Comparison of ENCODE assay signal across 18 mouse cellular contexts in the genomic region with DNA sequence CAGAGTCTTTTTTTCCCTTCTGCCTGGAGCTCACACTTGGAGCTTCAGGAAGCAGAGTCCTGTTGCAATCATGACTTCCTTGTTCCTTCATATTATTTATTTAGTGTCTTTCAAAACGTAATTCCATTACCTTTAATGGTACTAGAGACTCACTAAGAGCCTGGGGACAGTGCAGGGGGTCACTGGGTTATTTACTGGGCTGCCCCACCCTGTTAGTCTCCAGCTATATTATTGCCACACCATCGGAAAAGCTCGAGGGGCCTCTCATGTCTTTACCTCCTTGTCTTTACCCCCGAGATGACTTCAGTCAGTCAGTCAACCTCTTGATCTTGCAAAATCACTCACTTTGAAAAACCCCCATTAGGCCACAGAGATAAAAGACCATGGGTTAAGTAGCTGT.
"Had no signal": no experiment of that assay in that cellular context is flagged by ENCODE, and none has a peak within 500 bp of the region (broad histone marks: within the 10 kb centered on the region; RNA-seq: fewer than 3 reads in every experiment).

No protein-coding gene starts in this region.

- H3K4me2 ChIP-seq: limb, embryonic 12.5 days; limb, embryonic 15.5 days; liver, embryonic 12.5 days; liver, embryonic 15.5 days; lung, embryonic 14.5 days; midbrain, embryonic 11.5 days had no signal

- H3K36me3 ChIP-seq: liver, embryonic 15.5 days had no signal

- H3K27ac ChIP-seq: limb, embryonic 15.5 days; liver, embryonic 12.5 days; liver, embryonic 15.5 days had no signal

- H3K9me3 ChIP-seq: limb, embryonic 15.5 days; liver, embryonic 15.5 days had no signal

- H3K27me3 ChIP-seq: limb, embryonic 12.5 days; limb, embryonic 15.5 days; liver, embryonic 12.5 days; liver, embryonic 15.5 days had no signal

- DNase-seq: kidney, adult 8-10 months; kidney, postnatal 14 days; kidney, postnatal 4 days; layer of hippocampus, adult 9-11 months; layer of hippocampus, postnatal 36 days; left cerebral cortex, postnatal 4 days; lung, embryonic 14.5 days; midbrain, embryonic 14.5 days; thymus, adult 18-20 months; thymus, postnatal 14 days; thymus, postnatal 4 days had no signal

- H3K9ac ChIP-seq: limb, embryonic 12.5 days; limb, embryonic 15.5 days; liver, embryonic 12.5 days; liver, embryonic 15.5 days; lung, embryonic 14.5 days had no signal

- H3K4me3 ChIP-seq: limb, embryonic 12.5 days; limb, embryonic 15.5 days; liver, embryonic 12.5 days; liver, embryonic 15.5 days; megakaryocyte, embryonic 14.5 days had no signal

- ATAC-seq: intestine, postnatal 0 days; liver, embryonic 12.5 days had no signal

- H3K4me1 ChIP-seq: liver, embryonic 15.5 days; megakaryocyte, embryonic 14.5 days had no signal
